Mouse (Mus musculus) CH12.LX (cell line): ENCODE measurements around the gene Vti1a. TPM values are rescaled to one million over a fixed set of nuclear protein-coding genes. Genes with fewer than 3 reads are reported as not detected.

Experiments
- DNase-seq: peaks from one replicate; pipeline ENCODE4 v3.0.0-alpha.2; 2013; ENCODE audit errors: extremely low read depth
- H3K27ac ChIP-seq: 2 replicates; pipeline ENCODE4 v1.5.1; 2012; ENCODE audit warnings: low read depth, mild to moderate bottlenecking, control low read depth, moderate library complexity; ENCODE audit not compliant: insufficient read depth
- H3K27me3 ChIP-seq: replicated peaks from 2 replicates; pipeline ENCODE3; 2012; ENCODE audit warnings: inconsistent platforms
- H3K36me3 ChIP-seq, 2 experiments: replicated peaks in 1 of 2; 2 replicates each; pipeline versions ENCODE3 to v1.6.1; 2012; ENCODE audit warnings: inconsistent platforms in 1 of 2, low read length in 1 of 2, mild to moderate bottlenecking in 1 of 2, mixed read lengths in 1 of 2, moderate library complexity in 1 of 2; ENCODE audit not compliant: control insufficient read depth in 1 of 2, insufficient read depth in 1 of 2
- H3K4me1 ChIP-seq, 2 experiments: 2 replicates each; pipeline ENCODE4 v1.6.1; 2012; ENCODE audit warnings: inconsistent platforms in 1 of 2, moderate library complexity in 1 of 2; ENCODE audit not compliant: insufficient read depth in 2 of 2, control insufficient read depth in 1 of 2
- H3K4me2 ChIP-seq: 2 replicates; pipeline ENCODE4 v1.6.1; 2012; ENCODE audit warnings: low read depth, mild to moderate bottlenecking, control low read depth; ENCODE audit not compliant: poor library complexity, insufficient read depth, severe bottlenecking
- H3K4me3 ChIP-seq, 3 experiments: fragments of 150-350 bp in 1 of 3; sonication (generic) in 1 of 3; replicated peaks in 1 of 3; 2 replicates each; pipeline versions ENCODE3 to v1.5.1; 2011 to 2012; ENCODE audit warnings: low read depth in 2 of 3, low read length in 2 of 3, mild to moderate bottlenecking in 2 of 3, moderate library complexity in 2 of 3, control low read depth in 1 of 3, improper control_type of control experiment in 1 of 3, inconsistent platforms in 1 of 3, mixed read lengths in 1 of 3; ENCODE audit not compliant: poor library complexity in 1 of 3
- H3K79me2 ChIP-seq: replicated peaks from 2 replicates; pipeline ENCODE4 v1.6.1; 2012; ENCODE audit warnings: mild to moderate bottlenecking, moderate library complexity; ENCODE audit not compliant: control insufficient read depth, poor library complexity, insufficient read depth, severe bottlenecking; ENCODE audit errors: extremely low read depth
- H3K9ac ChIP-seq: 2 replicates; pipeline ENCODE4 v1.6.1; 2012; ENCODE audit warnings: low read depth, mild to moderate bottlenecking, control low read depth, moderate library complexity; ENCODE audit not compliant: insufficient read depth
- H3K9me3 ChIP-seq: replicated peaks from 2 replicates; pipeline ENCODE3; 2012; ENCODE audit warnings: low read length, inconsistent platforms, mixed read lengths
- BHLHE40 ChIP-seq: IDR thresholded peaks from 2 replicates; pipeline ENCODE4 v1.6.1; 2011; ENCODE audit warnings: mild to moderate bottlenecking, low read depth, low read length, improper control_type of control experiment
- CHD1 ChIP-seq: IDR thresholded peaks from 2 replicates; pipeline ENCODE4 v1.6.1; 2012; ENCODE audit warnings: low read depth, low read length, improper control_type of control experiment, inconsistent platforms
- CTCF ChIP-seq, 2 experiments: IDR thresholded peaks in 1 of 2; conservative IDR thresholded peaks in 1 of 2; 2 replicates each; pipeline ENCODE4 v1.5.1; 2011 to 2012; ENCODE audit warnings: low read depth in 2 of 2, low read length in 2 of 2, improper control_type of control experiment in 1 of 2, inconsistent platforms in 1 of 2, mild to moderate bottlenecking in 1 of 2, moderate library complexity in 1 of 2
- ELF1 ChIP-seq: IDR thresholded peaks from 2 replicates; pipeline ENCODE4 v1.6.1; 2014; ENCODE audit warnings: low read depth, mild to moderate bottlenecking, inconsistent platforms, low read length, improper control_type of control experiment
- EP300 ChIP-seq: IDR thresholded peaks from 2 replicates; pipeline ENCODE4 v1.6.1; 2011; ENCODE audit warnings: low read length, improper control_type of control experiment
- ETS1 ChIP-seq: conservative IDR thresholded peaks from 2 replicates; pipeline ENCODE4 v1.6.1; 2012; ENCODE audit warnings: low read depth, mild to moderate bottlenecking, inconsistent platforms, low read length, improper control_type of control experiment, moderate library complexity
- GABPA ChIP-seq: IDR thresholded peaks from 2 replicates; pipeline ENCODE4 v1.6.1; 2012; ENCODE audit warnings: low read depth, low read length, improper control_type of control experiment, inconsistent platforms; ENCODE audit not compliant: insufficient replicate concordance
- JUN ChIP-seq: IDR thresholded peaks from 2 replicates; pipeline ENCODE4 v1.6.1; 2011; ENCODE audit warnings: low read depth, mild to moderate bottlenecking, low read length, improper control_type of control experiment, moderate library complexity; ENCODE audit not compliant: insufficient read depth
- MAFK ChIP-seq: IDR thresholded peaks from 2 replicates; pipeline ENCODE4 v1.6.1; 2011; ENCODE audit warnings: low read length, improper control_type of control experiment; ENCODE audit not compliant: insufficient replicate concordance
- MAZ ChIP-seq: IDR thresholded peaks from 2 replicates; pipeline ENCODE4 v1.6.1; 2012; ENCODE audit warnings: low read depth, mild to moderate bottlenecking, inconsistent platforms, low read length, improper control_type of control experiment, moderate library complexity
- MEF2A ChIP-seq: IDR thresholded peaks from 2 replicates; pipeline ENCODE4 v1.6.1; 2014; ENCODE audit warnings: low read depth, mild to moderate bottlenecking, inconsistent platforms, low read length, improper control_type of control experiment, borderline replicate concordance
- NELFE ChIP-seq: IDR thresholded peaks from 2 replicates; pipeline ENCODE4 v1.6.1; 2011; ENCODE audit warnings: low read depth, low read length, improper control_type of control experiment
- NRF1 ChIP-seq: IDR thresholded peaks from 2 replicates; pipeline ENCODE4 v1.6.1; 2014; ENCODE audit warnings: low read depth, mild to moderate bottlenecking, inconsistent platforms, low read length, improper control_type of control experiment, moderate library complexity
- POLR2A ChIP-seq: IDR thresholded peaks from 2 replicates; pipeline ENCODE4 v1.6.1; 2011; ENCODE audit warnings: low read depth, mild to moderate bottlenecking, improper control_type of control experiment, low read length
- RAD21 ChIP-seq: IDR thresholded peaks from 2 replicates; pipeline ENCODE4 v1.6.1; 2011; ENCODE audit warnings: low read depth, mild to moderate bottlenecking, low read length, improper control_type of control experiment, moderate library complexity
- SIN3A ChIP-seq: IDR thresholded peaks from 2 replicates; pipeline ENCODE4 v1.6.1; 2012; ENCODE audit warnings: low read length, improper control_type of control experiment, inconsistent platforms
- SMC3 ChIP-seq: IDR thresholded peaks from 2 replicates; pipeline ENCODE4 v1.6.1; 2011; ENCODE audit warnings: low read depth, low read length, improper control_type of control experiment
- TBP ChIP-seq: conservative IDR thresholded peaks from 2 replicates; pipeline ENCODE4 v1.6.1; 2011; ENCODE audit warnings: low read depth, low read length, improper control_type of control experiment
- TCF12 ChIP-seq: IDR thresholded peaks from 2 replicates; pipeline ENCODE4 v1.6.1; 2014; ENCODE audit warnings: low read depth, mild to moderate bottlenecking, inconsistent platforms, low read length, improper control_type of control experiment
- USF1 ChIP-seq: IDR thresholded peaks from 2 replicates; pipeline ENCODE4 v1.6.1; 2014; ENCODE audit warnings: low read depth, mild to moderate bottlenecking, inconsistent platforms, low read length, improper control_type of control experiment
- USF2 ChIP-seq: conservative IDR thresholded peaks from 2 replicates; pipeline ENCODE4 v1.6.1; 2011; ENCODE audit warnings: low read depth, low read length, improper control_type of control experiment
- ZC3H11A ChIP-seq: IDR thresholded peaks from 2 replicates; pipeline ENCODE4 v1.6.1; 2012; ENCODE audit warnings: low read depth, mild to moderate bottlenecking, inconsistent platforms, low read length, improper control_type of control experiment
- ZMIZ1 ChIP-seq: IDR thresholded peaks from 2 replicates; pipeline ENCODE4 v1.6.1; 2012; ENCODE audit warnings: low read depth, mild to moderate bottlenecking, inconsistent platforms, low read length, improper control_type of control experiment
- ZNF384 ChIP-seq: IDR thresholded peaks from 2 replicates; pipeline ENCODE4 v1.6.1; 2012; ENCODE audit warnings: low read depth, low read length, improper control_type of control experiment, inconsistent platforms
- dilution Hi-C: fragments of 300-500 bp; cut with MboI; formaldehyde crosslinking; loops from 2 replicates; pipeline ENCODE4 v1.14.3; 2020; ENCODE audit warnings: low sequenced_read_pairs; ENCODE audit not compliant: extremely low pct_unique_long_range_greater_than_20kb, extremely low pct_ligation_motif_present
- in situ Hi-C: fragments of 300-500 bp; cut with MboI; formaldehyde crosslinking; loops from 3 replicates; pipeline ENCODE4 v1.14.3; 2019; ENCODE audit warnings: low sequenced_read_pairs, low pct_ligation_motif_present, low pct_unique_long_range_greater_than_20kb, mixed read lengths
- polyA plus RNA-seq: library from polyadenylated mRNA; unstranded; fragments of >175 nt; gene quantifications from 2 replicates; pipeline ENCODE4 v1.2.1, GENCODE M21; 2012; ENCODE audit warnings: low read depth; ENCODE audit not compliant: insufficient read length
- total RNA-seq, 2 experiments: library from RNA; depleted of rRNA; stranded (reverse); fragments of 300-350 nt in 1 of 2; fragments of >200 nt in 1 of 2; gene quantifications; 2 replicates each; pipeline ENCODE4 v1.2.3; 2012 to 2014

Gene Vti1a
- total and polyA plus RNA-seq, 3 experiments = 22.3 to 27.6 (median 23.5) TPM

GRCm38 (mm10) chr19:55343274-55343673, 27.2 kb downstream of the Vti1a start:
- no peaks in the 10 kb centered on the region for H3K79me2 ChIP-seq
- no peak overlapping the region for H3K4me3 ChIP-seq
- H3K27me3 ChIP-seq = no peaks in the 10 kb centered on the region
- no peak for DNase-seq
- in situ Hi-C loops = loop anchor here (10.0 kb wide), 1 partner anchor 532 kb away; no protein-coding TSS in a partner anchor
- no peaks in the 10 kb centered on the region for H3K4me1 ChIP-seq
- no peak overlapping the region for H3K27ac ChIP-seq
- H3K9me3 ChIP-seq = no peaks in the 10 kb centered on the region
- peaks cover 17 to 69% of the 10 kb centered on the region in 2 experiments for H3K36me3 ChIP-seq
- no peak for TF ChIP-seq POLR2A
- no peak for TF ChIP-seq ZNF384
- TF ChIP-seq EP300 = no peak
- TF ChIP-seq MAFK = no peak
- TF ChIP-seq RAD21 = no peak
- no peak for TF ChIP-seq MAZ
- no peak for TF ChIP-seq BHLHE40
- no peak for TF ChIP-seq ETS1
- TF ChIP-seq NRF1 = no peak
- no peak for TF ChIP-seq ZC3H11A
- TF ChIP-seq SMC3 = no peak
- TF ChIP-seq TCF12 = no peak
- no peak for TF ChIP-seq NELFE
- no peak for TF ChIP-seq CTCF (conservative IDR thresholded peaks at IDR 0.05 in 1 of 2, IDR thresholded peaks at IDR 0.05 in 1 of 2; ENCODE audit: low read depth in 2 of 2, low read length in 2 of 2)
- TF ChIP-seq SIN3A = no peak
- TF ChIP-seq JUN = no peak
- TF ChIP-seq, all 38 proteins: peak for 0
- Histone ChIP-seq H3K9ac (no peak overlapping the region), H3K4me2 (no peak overlapping the region)
- dilution Hi-C loops = no loop called here

GRCm38 (mm10) chr19:55348187-55348586, 32.1 kb downstream of the Vti1a start:
- in situ Hi-C loops = loop anchor here (10.0 kb wide), 1 partner anchor 527 kb away; no protein-coding TSS in a partner anchor
- no peak overlapping the region for H3K4me3 ChIP-seq
- H3K27ac ChIP-seq = no peak overlapping the region
- H3K4me1 ChIP-seq = no peaks in the 10 kb centered on the region
- H3K9me3 ChIP-seq = no peaks in the 10 kb centered on the region
- H3K79me2 ChIP-seq = no peaks in the 10 kb centered on the region
- no peak for TF ChIP-seq NELFE
- TF ChIP-seq GABPA = no peak
- TF ChIP-seq USF1 = no peak
- TF ChIP-seq ELF1 = no peak
- TF ChIP-seq POLR2A = no peak
- no peak for TF ChIP-seq USF2
- TF ChIP-seq CHD1 = no peak
- no peak for TF ChIP-seq EP300
- no peak for TF ChIP-seq ZMIZ1
- TF ChIP-seq TBP = no peak
- TF ChIP-seq MEF2A = no peak
- H3K4me2 ChIP-seq = no peak overlapping the region
- H3K9ac ChIP-seq = no peak overlapping the region
- dilution Hi-C loops = no loop called here
- H3K27me3 ChIP-seq = no peaks in the 10 kb centered on the region
- H3K36me3 ChIP-seq = peaks cover 17 to 65% of the 10 kb centered on the region in 2 experiments
- no peak for DNase-seq
